Mouse (Mus musculus) spleen, adult 12 weeks (tissue): ENCODE measurements around the gene Aldh9a1.

ENCODE experiments used
- DNase-seq: peaks from one replicate; pipeline ENCODE4 v3.0.0; 2022; ENCODE audit warnings: low spot score

Aldh9a1 gene

GRCm38 (mm10) chr1:167384156-167384555, 34.4 kb downstream of the Aldh9a1 start:
- DNase-seq, result peak; percentile 57

- no peak for DNase-seq
Observed at GRCm38 (mm10) chr1:167385211-167385610, 35.4 kb downstream of the Aldh9a1 start.

- no peak for DNase-seq
Observed at GRCm38 (mm10) chr1:167385636-167386035, 35.8 kb downstream of the Aldh9a1 start.

- no peak for DNase-seq
Observed at GRCm38 (mm10) chr1:167386466-167386865, 36.7 kb downstream of the Aldh9a1 start.

- no peak for DNase-seq
Observed at GRCm38 (mm10) chr1:167387310-167387709, 37.5 kb downstream of the Aldh9a1 start.

GRCm38 (mm10) chr1:167387796-167388195, 38.0 kb downstream of the Aldh9a1 start:
- no peak for DNase-seq

- DNase-seq, result no peak
Observed at GRCm38 (mm10) chr1:167388571-167388970, 38.8 kb downstream of the Aldh9a1 start.

GRCm38 (mm10) chr1:167389584-167389983, 39.8 kb downstream of the Aldh9a1 start:
- DNase-seq, result no peak

GRCm38 (mm10) chr1:167390381-167390780, 40.6 kb downstream of the Aldh9a1 start:
- no peak for DNase-seq

GRCm38 (mm10) chr1:167391241-167391640, 41.5 kb downstream of the Aldh9a1 start:
- DNase-seq, result no peak

- no peak for DNase-seq
Observed at GRCm38 (mm10) chr1:167392031-167392640, 42.3 kb downstream of the Aldh9a1 start.

- DNase-seq, result peak; percentile 45
Observed at GRCm38 (mm10) chr1:167392687-167393086, 42.9 kb downstream of the Aldh9a1 start.

GRCm38 (mm10) chr1:167393281-167393680, 43.5 kb downstream of the Aldh9a1 start:
- DNase-seq, result peak; percentile 29

- peak; percentile 99 for DNase-seq
Observed at GRCm38 (mm10) chr1:167393683-167394492, 44.1 kb downstream of the Aldh9a1 start, which contains the start of gene Mgst3. TSS of gene Mgst3 (minus strand) at chr1:167393841.

- DNase-seq, result no peak
Observed at GRCm38 (mm10) chr1:167405237-167405636, 55.4 kb downstream of the Aldh9a1 start.

- DNase-seq, result no peak
Observed at GRCm38 (mm10) chr1:167409601-167410000, 59.8 kb downstream of the Aldh9a1 start.

- no peak for DNase-seq
Observed at GRCm38 (mm10) chr1:167411991-167412715, 62.4 kb downstream of the Aldh9a1 start.

GRCm38 (mm10) chr1:167414846-167415245, 65.1 kb downstream of the Aldh9a1 start:
- DNase-seq, result peak; percentile 34
